Mouse (Mus musculus): Measurements from ENCODE around the gene Flt4. TPM values are rescaled to one million over a fixed set of nuclear protein-coding genes. Genes with fewer than 3 reads are reported as not detected.

Flt4 gene
- polyA plus RNA-seq, 1 experiment from 2014 or later, result 4.9 TPM

Other genes starting within 250 kb of the Flt4 start
- not detected in 2 replicates for gene Olfr1389, start 186.2 kb upstream of the Flt4 start, polyA plus RNA-seq (2015; fragmentation: Nextera tagmentation; extraction: Ambion mirVana)
- gene Olfr1388, start 172.6 kb upstream of the Flt4 start, polyA plus RNA-seq (2015; fragmentation: Nextera tagmentation; extraction: Ambion mirVana), result 0.12 and 0.15 TPM in 2 replicates
- gene Olfr1387, start 153.9 kb upstream of the Flt4 start, polyA plus RNA-seq (2015; fragmentation: Nextera tagmentation; extraction: Ambion mirVana), result not detected in 2 replicates
- not detected in 2 replicates for gene Olfr1386, start 144.2 kb upstream of the Flt4 start, polyA plus RNA-seq (2015; fragmentation: Nextera tagmentation; extraction: Ambion mirVana)
- gene Olfr1385, start 120.2 kb upstream of the Flt4 start, polyA plus RNA-seq (2015; fragmentation: Nextera tagmentation; extraction: Ambion mirVana), result 0.04 TPM in 1 of 2 replicates, not detected in the other
- not detected in 2 replicates for gene Olfr1384, start 102.5 kb upstream of the Flt4 start, polyA plus RNA-seq (2015; fragmentation: Nextera tagmentation; extraction: Ambion mirVana)
- not detected in 2 replicates for gene Olfr1383, start 89.6 kb upstream of the Flt4 start, polyA plus RNA-seq (2015; fragmentation: Nextera tagmentation; extraction: Ambion mirVana)
- gene Olfr1382, start 81.0 kb upstream of the Flt4 start, polyA plus RNA-seq (2015; fragmentation: Nextera tagmentation; extraction: Ambion mirVana), result not detected in 2 replicates
- not detected in 2 replicates for gene Olfr1381, start 65.8 kb upstream of the Flt4 start, polyA plus RNA-seq (2015; fragmentation: Nextera tagmentation; extraction: Ambion mirVana)
- not detected in 2 replicates for gene Olfr1380, start 52.4 kb upstream of the Flt4 start, polyA plus RNA-seq (2015; fragmentation: Nextera tagmentation; extraction: Ambion mirVana)
- gene Scgb3a1, start 54.3 kb downstream of the Flt4 start, polyA plus RNA-seq (2015; fragmentation: Nextera tagmentation; extraction: Ambion mirVana), result not detected in 2 replicates
- 47.6 and 49.2 TPM in 2 replicates for gene Cnot6, start 103.5 kb downstream of the Flt4 start, polyA plus RNA-seq (2015; fragmentation: Nextera tagmentation; extraction: Ambion mirVana)
- 8.1 and 8.7 TPM in 2 replicates for gene Gfpt2, start 184.9 kb downstream of the Flt4 start, polyA plus RNA-seq (2015; fragmentation: Nextera tagmentation; extraction: Ambion mirVana)
- gene Mapk9, start 237.5 kb downstream of the Flt4 start, polyA plus RNA-seq (2015; fragmentation: Nextera tagmentation; extraction: Ambion mirVana), result 31.3 and 34.8 TPM in 2 replicates